Mouse (Mus musculus): ENCODE measurements around the gene Glmn. TPM values are rescaled to one million over a fixed set of nuclear protein-coding genes. Genes with fewer than 3 reads are reported as not detected.
A peak's percentile ranks its signal among the peaks of the same experiment; 100 is the strongest.

Gene Glmn
- polyA plus RNA-seq (2014; fragmentation: Nextera tagmentation; extraction: Ambion mirVana) = 43.3 and 45.5 TPM in 2 replicates

DNA sequence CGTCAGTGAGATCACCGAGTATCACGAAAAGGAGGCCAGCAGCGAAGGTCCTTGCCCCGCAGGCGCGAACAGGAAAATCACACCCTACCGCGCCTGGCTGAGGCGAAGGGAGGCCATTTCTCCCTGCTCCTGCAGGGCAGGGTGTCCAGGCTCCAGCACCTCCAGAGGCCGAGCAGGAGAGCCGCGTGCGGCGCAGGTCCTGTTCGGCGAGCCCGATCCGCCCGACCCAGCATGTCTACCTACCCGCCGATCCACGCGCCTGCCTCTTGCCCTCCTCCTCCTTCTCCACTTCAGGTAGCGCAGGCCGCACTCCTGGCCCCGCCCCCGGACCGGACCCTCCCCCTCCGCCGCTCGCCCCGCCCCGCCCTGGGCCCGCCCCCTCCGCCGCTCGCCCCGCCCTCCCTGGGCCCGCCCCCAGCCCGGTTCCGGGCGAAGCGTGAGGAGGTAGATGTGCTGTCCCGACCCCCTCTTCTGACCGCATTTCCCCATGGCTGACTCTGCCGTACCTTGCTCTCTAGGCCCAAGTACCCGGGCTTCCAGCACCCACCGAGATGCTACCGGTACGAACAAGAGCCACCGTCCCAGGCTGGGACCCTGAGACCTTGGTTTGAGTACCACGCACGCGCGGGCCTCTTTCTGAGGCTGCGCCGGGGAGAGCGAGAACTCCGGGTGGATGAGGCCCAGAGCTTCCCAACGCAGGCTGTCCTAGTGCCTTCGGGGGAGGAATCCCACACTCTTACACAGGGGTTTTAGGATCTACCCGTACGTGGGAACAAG is at the start of gene Glmn, which contains the start of gene Rpap2:
TSS of gene Glmn (minus strand) at position 588 of the 777 bp plus-strand sequence.
TSS of gene Rpap2 (plus strand) at position 73 of the 777 bp plus-strand sequence.
- peak within 1 kb of the TSS; percentile 67 for H3K4me3 ChIP-seq (replicated peaks; ENCODE audit: low read depth, low read length)
- DNase-seq (peak; percentile 95), ATAC-seq (ENCODE audit: low FRiP score, low TSS enrichment) (peak; percentile 96)
- H3K4me1 ChIP-seq (ENCODE audit: control insufficient read depth, insufficient read depth, low read length) = peaks cover 4% of the 10 kb centered on the region
- peaks cover 16% of the 10 kb centered on the region for H3K36me3 ChIP-seq (ENCODE audit: control insufficient read depth, insufficient read depth, low read length)
- H3K27ac ChIP-seq (replicated peaks; ENCODE audit: low read depth, low read length) = peak within 1 kb of the TSS; percentile 91
- H3K9ac ChIP-seq (replicated peaks; ENCODE audit: low read length) = peak within 1 kb of the TSS; percentile 80
- no peaks in the 10 kb centered on the region for H3K9me3 ChIP-seq (ENCODE audit: control insufficient read depth, low read length)
- H3K27me3 ChIP-seq (ENCODE audit: control insufficient read depth, insufficient read depth, low read length) = no peaks in the 10 kb centered on the region
- under 1% methylated on average over 60 of the region's 64 CpGs for WGBS
- H3K4me2 ChIP-seq (ENCODE audit: low read length) = peak within 1 kb of the TSS; percentile 69

GRCm38 (mm10) chr5:107645935-107646334 is 48.2 kb upstream of the Glmn start:
- no peak for DNase-seq
- no peaks in the 10 kb centered on the region for H3K27me3 ChIP-seq (ENCODE audit: control insufficient read depth, insufficient read depth, low read length)
- H3K36me3 ChIP-seq (ENCODE audit: control insufficient read depth, insufficient read depth, low read length) = peaks cover 7% of the 10 kb centered on the region; the same call in 1 of the 2 replicates
- WGBS = 85% methylated on average over 2 of the region's 2 CpGs
- H3K4me2 ChIP-seq (ENCODE audit: low read length) = no peak overlapping the region
- H3K4me3 ChIP-seq (replicated peaks; ENCODE audit: low read depth, low read length) = no peak overlapping the region
- no peak for ATAC-seq (ENCODE audit: low FRiP score, low TSS enrichment)
- no peak overlapping the region for H3K27ac ChIP-seq (replicated peaks; ENCODE audit: low read depth, low read length)
- no peaks in the 10 kb centered on the region for H3K9me3 ChIP-seq (ENCODE audit: control insufficient read depth, low read length)
- no peak overlapping the region for H3K9ac ChIP-seq (replicated peaks; ENCODE audit: low read length)
- H3K4me1 ChIP-seq (ENCODE audit: control insufficient read depth, insufficient read depth, low read length) = no peaks in the 10 kb centered on the region

- Histone ChIP-seq H3K4me2 (ENCODE audit: low read length) (no peak overlapping the region), H3K9me3 (ENCODE audit: control insufficient read depth, low read length) (no peaks in the 10 kb centered on the region)
- no peak for ATAC-seq (ENCODE audit: low FRiP score, low TSS enrichment)
Measured at GRCm38 (mm10) chr5:107644595-107644994, 46.9 kb upstream of the Glmn start.

DNA sequence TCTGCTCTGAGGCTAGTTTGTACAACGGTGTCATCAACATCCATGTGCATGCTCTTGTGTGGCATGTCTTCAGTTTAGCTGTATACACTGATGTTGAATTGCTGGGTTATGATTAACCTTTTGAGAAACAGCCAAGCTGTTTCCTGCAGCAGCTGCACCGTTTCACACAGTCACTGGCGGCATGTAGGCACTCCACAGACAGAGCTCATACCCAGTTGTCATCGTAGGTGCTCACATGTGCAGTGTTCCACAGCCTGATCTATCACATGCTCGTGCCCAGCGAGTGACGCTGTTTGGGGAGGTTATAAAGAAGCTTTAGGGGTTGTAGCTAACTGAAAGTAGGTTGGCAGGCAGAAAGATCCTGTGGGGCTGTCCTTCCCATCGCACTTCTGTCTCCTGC is 40.7 kb upstream of the Glmn start:
- Histone ChIP-seq H3K4me3 (replicated peaks; ENCODE audit: low read depth, low read length) (no peak overlapping the region), H3K4me1 (ENCODE audit: control insufficient read depth, insufficient read depth, low read length) (no peaks in the 10 kb centered on the region), H3K9ac (replicated peaks; ENCODE audit: low read length) (no peak overlapping the region), H3K9me3 (ENCODE audit: control insufficient read depth, low read length) (no peaks in the 10 kb centered on the region), H3K36me3 (ENCODE audit: control insufficient read depth, insufficient read depth, low read length) (peaks cover 7% of the 10 kb centered on the region; the same call in 1 of the 2 replicates), H3K4me2 (ENCODE audit: low read length) (no peak overlapping the region), H3K27me3 (ENCODE audit: control insufficient read depth, insufficient read depth, low read length) (no peaks in the 10 kb centered on the region), H3K27ac (replicated peaks; ENCODE audit: low read depth, low read length) (no peak overlapping the region)
- ATAC-seq (ENCODE audit: low FRiP score, low TSS enrichment) (no peak), DNase-seq (no peak)
- WGBS = 93% methylated on average over 8 of the region's 8 CpGs

More at GRCm38 (mm10) chr5:107644595-107644994, 46.9 kb upstream of the Glmn start:
- Histone ChIP-seq H3K36me3 (ENCODE audit: control insufficient read depth, insufficient read depth, low read length) (peaks cover 7% of the 10 kb centered on the region; the same call in 1 of the 2 replicates), H3K4me3 (replicated peaks; ENCODE audit: low read depth, low read length) (no peak overlapping the region), H3K4me1 (ENCODE audit: control insufficient read depth, insufficient read depth, low read length) (no peaks in the 10 kb centered on the region), H3K27me3 (ENCODE audit: control insufficient read depth, insufficient read depth, low read length) (no peaks in the 10 kb centered on the region), H3K27ac (replicated peaks; ENCODE audit: low read depth, low read length) (no peak overlapping the region), H3K9ac (replicated peaks; ENCODE audit: low read length) (no peak overlapping the region)
- WGBS = 98% methylated on average over 2 of the region's 2 CpGs
- DNase-seq = no peak

GRCm38 (mm10) chr5:107637106-107637505 is 39.4 kb upstream of the Glmn start:
- DNase-seq = no peak
- H3K4me2 ChIP-seq (ENCODE audit: low read length) = no peak overlapping the region
- no peaks in the 10 kb centered on the region for H3K4me1 ChIP-seq (ENCODE audit: control insufficient read depth, insufficient read depth, low read length)
- 90% methylated on average over 1 of the region's 1 CpGs for WGBS
- H3K9me3 ChIP-seq (ENCODE audit: control insufficient read depth, low read length) = no peaks in the 10 kb centered on the region
- peaks cover under 1% of the 10 kb centered on the region; the same call in 1 of the 2 replicates for H3K36me3 ChIP-seq (ENCODE audit: control insufficient read depth, insufficient read depth, low read length)
- H3K4me3 ChIP-seq (replicated peaks; ENCODE audit: low read depth, low read length) = no peak overlapping the region
- H3K27me3 ChIP-seq (ENCODE audit: control insufficient read depth, insufficient read depth, low read length) = no peaks in the 10 kb centered on the region
- ATAC-seq (ENCODE audit: low FRiP score, low TSS enrichment) = no peak
- no peak overlapping the region for H3K27ac ChIP-seq (replicated peaks; ENCODE audit: low read depth, low read length)
- no peak overlapping the region for H3K9ac ChIP-seq (replicated peaks; ENCODE audit: low read length)

- ATAC-seq (ENCODE audit: low FRiP score, low TSS enrichment) = no peak
- no peak overlapping the region for H3K27ac ChIP-seq (replicated peaks; ENCODE audit: low read depth, low read length)
- no peak overlapping the region for H3K4me3 ChIP-seq (replicated peaks; ENCODE audit: low read depth, low read length)
- WGBS = 82% methylated on average over 4 of the region's 4 CpGs
- no peaks in the 10 kb centered on the region for H3K9me3 ChIP-seq (ENCODE audit: control insufficient read depth, low read length)
- peaks cover 15% of the 10 kb centered on the region; the same call in 1 of the 2 replicates for H3K36me3 ChIP-seq (ENCODE audit: control insufficient read depth, insufficient read depth, low read length)
- H3K9ac ChIP-seq (replicated peaks; ENCODE audit: low read length) = no peak overlapping the region
- H3K4me2 ChIP-seq (ENCODE audit: low read length) = no peak overlapping the region
- no peak for DNase-seq
- H3K4me1 ChIP-seq (ENCODE audit: control insufficient read depth, insufficient read depth, low read length) = no peaks in the 10 kb centered on the region
- no peaks in the 10 kb centered on the region for H3K27me3 ChIP-seq (ENCODE audit: control insufficient read depth, insufficient read depth, low read length)
Measured at GRCm38 (mm10) chr5:107633651-107634050, 36.0 kb upstream of the Glmn start.

DNA sequence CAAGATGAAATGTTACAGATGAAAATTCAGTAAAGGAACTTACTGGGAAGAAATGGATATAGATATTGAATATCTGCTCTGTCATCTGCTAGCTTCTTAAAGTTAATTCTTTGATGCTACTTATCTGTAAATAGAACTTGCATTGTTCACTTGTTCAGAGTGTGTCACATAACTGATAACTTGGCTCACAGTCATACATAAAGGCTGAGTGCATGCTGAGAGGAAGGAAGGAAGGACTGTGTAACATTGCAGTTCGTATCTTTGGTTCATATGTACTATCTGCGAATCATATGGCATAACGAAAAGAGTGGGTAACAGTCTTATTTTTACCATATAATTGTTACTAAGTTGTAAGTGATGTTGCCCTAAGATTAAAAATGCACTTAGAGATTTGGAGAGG is 23.6 kb upstream of the Glmn start:
- Histone ChIP-seq H3K4me2 (ENCODE audit: low read length) (no peak overlapping the region), H3K27me3 (ENCODE audit: control insufficient read depth, insufficient read depth, low read length) (no peaks in the 10 kb centered on the region), H3K9me3 (ENCODE audit: control insufficient read depth, low read length) (no peaks in the 10 kb centered on the region), H3K36me3 (ENCODE audit: control insufficient read depth, insufficient read depth, low read length) (peaks cover 51% of the 10 kb centered on the region), H3K9ac (replicated peaks; ENCODE audit: low read length) (no peak overlapping the region), H3K4me3 (replicated peaks; ENCODE audit: low read depth, low read length) (no peak overlapping the region), H3K27ac (replicated peaks; ENCODE audit: low read depth, low read length) (no peak overlapping the region), H3K4me1 (ENCODE audit: control insufficient read depth, insufficient read depth, low read length) (no peaks in the 10 kb centered on the region)
- no peak for ATAC-seq (ENCODE audit: low FRiP score, low TSS enrichment)
- WGBS = 98% methylated on average over 3 of the region's 3 CpGs
- DNase-seq = no peak

DNA sequence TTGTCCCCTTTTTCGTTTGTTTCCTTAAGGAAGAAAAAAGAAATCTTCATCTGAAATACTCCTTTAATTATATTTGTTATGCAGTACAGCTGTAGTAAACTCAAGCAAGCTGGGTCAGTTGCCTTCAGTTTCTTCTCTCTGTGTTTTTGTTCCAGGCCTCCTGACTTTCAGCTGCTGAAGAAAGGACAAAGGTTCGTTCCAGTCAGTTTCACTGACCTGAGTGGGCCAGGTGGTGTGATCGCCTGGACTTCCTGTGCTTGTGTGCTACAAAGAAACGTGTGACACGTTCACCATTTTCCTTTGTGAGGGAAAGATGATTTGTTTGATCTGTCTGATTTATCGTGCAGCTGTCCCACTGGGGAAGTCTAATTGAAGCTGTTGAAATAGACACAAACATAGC is 20.3 kb upstream of the Glmn start:
- no peaks in the 10 kb centered on the region for H3K27me3 ChIP-seq (ENCODE audit: control insufficient read depth, insufficient read depth, low read length)
- peaks cover 59% of the 10 kb centered on the region for H3K36me3 ChIP-seq (ENCODE audit: control insufficient read depth, insufficient read depth, low read length)
- DNase-seq (no peak), ATAC-seq (ENCODE audit: low FRiP score, low TSS enrichment) (no peak)
- no peak overlapping the region for H3K4me3 ChIP-seq (replicated peaks; ENCODE audit: low read depth, low read length)
- H3K4me2 ChIP-seq (ENCODE audit: low read length) = no peak overlapping the region
- no peak overlapping the region for H3K9ac ChIP-seq (replicated peaks; ENCODE audit: low read length)
- H3K4me1 ChIP-seq (ENCODE audit: control insufficient read depth, insufficient read depth, low read length) = no peaks in the 10 kb centered on the region
- H3K27ac ChIP-seq (replicated peaks; ENCODE audit: low read depth, low read length) = no peak overlapping the region
- WGBS = 86% methylated on average over 6 of the region's 6 CpGs
- H3K9me3 ChIP-seq (ENCODE audit: control insufficient read depth, low read length) = no peaks in the 10 kb centered on the region

- Histone ChIP-seq H3K9ac (replicated peaks; ENCODE audit: low read length) (no peak overlapping the region), H3K27ac (replicated peaks; ENCODE audit: low read depth, low read length) (no peak overlapping the region), H3K4me3 (replicated peaks; ENCODE audit: low read depth, low read length) (no peak overlapping the region), H3K27me3 (ENCODE audit: control insufficient read depth, insufficient read depth, low read length) (no peaks in the 10 kb centered on the region), H3K36me3 (ENCODE audit: control insufficient read depth, insufficient read depth, low read length) (peaks cover 26% of the 10 kb centered on the region), H3K4me2 (ENCODE audit: low read length) (no peak overlapping the region), H3K9me3 (ENCODE audit: control insufficient read depth, low read length) (no peaks in the 10 kb centered on the region), H3K4me1 (ENCODE audit: control insufficient read depth, insufficient read depth, low read length) (no peaks in the 10 kb centered on the region)
- ATAC-seq (ENCODE audit: low FRiP score, low TSS enrichment) (no peak), DNase-seq (peak; percentile 89)
- WGBS = 2% methylated on average over 2 of the region's 2 CpGs
Measured at GRCm38 (mm10) chr5:107611224-107611623, 13.5 kb upstream of the Glmn start.
